Mouse (Mus musculus) thymus, postnatal 10 days (tissue): ENCODE data around the gene Gm15262.
"Not testable (repeated sequence)": the region's sequence is repeated elsewhere in the genome, so short reads cannot be mapped to it uniquely, and the experiment has no call there.

Experiments
- DNase-seq, 2 experiments: peaks; one replicate each; pipeline ENCODE4 v3.0.0; 2021; ENCODE audit warnings: low spot score in 2 of 2

Gm15262 gene

DNA sequence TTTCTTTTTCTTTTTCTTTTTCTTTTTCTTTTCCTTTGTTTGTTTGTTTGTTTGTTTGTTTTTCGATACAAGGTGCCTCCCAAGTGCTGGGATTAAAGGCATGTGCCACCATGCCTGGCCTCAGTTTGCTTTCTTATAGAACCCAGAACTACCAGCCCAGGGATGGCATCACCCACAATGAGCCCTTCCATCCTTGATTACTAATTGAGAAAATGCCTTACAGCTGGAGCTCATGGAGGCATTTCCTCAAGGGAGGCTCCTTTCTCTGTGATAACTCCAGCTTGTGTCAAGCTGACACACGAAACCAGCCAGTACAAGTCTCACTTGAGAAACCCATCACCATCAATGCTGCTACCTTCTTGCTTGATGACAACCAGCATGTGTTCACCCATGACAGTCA lies at the start of gene Gm15262:
Gm15262 (plus strand) TSS at position 301 of the 400 bp plus-strand sequence.
- DNase-seq: not testable (repeated sequence)

DNA sequence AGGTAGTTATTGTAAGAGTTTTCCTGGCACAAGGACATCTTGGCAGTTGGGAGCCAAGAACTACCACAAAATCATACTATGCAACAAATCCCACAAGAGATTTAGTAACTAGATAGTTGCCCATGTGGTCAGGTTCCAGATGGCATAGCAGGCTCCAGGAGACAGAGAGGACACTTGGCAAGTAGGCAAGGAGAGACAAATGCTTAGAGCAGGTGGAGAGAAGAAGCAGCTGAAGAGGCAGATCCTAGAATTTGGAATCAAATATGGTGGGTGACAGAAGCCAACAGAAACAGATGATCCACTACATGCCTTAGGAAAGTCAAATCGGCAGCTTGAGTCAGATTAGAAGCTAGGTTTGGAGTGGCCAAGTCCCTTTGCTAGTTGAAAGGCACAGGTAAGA lies 20.9 kb downstream of the Gm15262 start:
- no peak for DNase-seq

DNA sequence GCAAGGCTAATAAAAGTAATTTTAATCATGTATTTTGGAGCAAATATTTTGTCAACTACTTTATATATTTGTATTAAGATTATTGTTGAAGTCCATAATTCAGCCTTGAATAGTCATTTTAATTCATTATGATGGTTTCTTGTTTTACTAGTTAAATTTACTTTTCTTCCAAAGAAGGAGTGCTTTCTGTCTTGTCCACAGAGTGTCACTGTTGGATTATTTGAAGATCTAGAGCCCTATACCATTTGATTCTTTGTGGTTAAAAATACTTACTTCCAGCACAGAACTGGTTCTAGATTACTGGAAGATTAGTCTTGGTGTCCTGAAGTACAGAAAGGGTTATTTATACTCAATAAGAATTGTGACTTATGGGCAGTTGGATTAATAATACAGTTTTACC lies 29.2 kb downstream of the Gm15262 start:
- no peak for DNase-seq

DNA sequence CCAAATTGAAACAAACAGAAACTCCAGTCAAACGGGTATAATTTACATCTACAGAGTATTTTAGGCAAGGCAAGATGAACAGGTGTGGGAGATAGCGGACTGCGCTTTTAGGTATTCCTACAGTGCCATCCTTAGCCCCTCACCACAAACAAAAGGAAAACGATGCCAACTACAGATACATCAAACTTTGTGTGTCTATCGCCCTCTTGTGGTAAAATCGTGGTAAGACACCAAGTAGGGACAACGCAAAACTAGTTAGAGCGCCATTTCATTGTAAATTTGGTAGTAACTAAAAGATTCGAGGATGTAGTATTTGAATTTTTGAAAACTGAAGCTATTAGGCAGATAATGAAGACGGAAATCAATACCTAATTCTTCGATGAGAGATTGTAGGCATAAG lies 83.7 kb downstream of the Gm15262 start:
- DNase-seq: no peak

DNA sequence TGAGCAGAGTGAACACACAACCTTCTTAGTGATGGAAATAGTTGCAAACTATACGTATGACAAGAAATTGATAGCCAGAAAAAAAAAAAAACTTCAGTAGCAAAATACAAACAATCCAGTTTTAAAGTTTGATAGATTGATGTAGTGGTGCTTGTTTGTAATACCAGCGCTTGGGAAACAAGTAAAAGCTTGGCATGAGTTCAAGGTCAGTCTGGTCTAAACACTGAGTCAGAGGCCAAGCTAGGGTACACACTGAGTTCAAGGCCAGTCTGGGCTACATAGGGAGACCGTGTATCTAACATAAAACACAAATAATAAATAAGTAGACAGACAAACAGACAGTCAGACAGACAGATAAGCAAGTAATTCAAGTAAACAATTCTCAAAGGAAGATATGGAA lies 84.2 kb downstream of the Gm15262 start:
- DNase-seq: no peak

DNA sequence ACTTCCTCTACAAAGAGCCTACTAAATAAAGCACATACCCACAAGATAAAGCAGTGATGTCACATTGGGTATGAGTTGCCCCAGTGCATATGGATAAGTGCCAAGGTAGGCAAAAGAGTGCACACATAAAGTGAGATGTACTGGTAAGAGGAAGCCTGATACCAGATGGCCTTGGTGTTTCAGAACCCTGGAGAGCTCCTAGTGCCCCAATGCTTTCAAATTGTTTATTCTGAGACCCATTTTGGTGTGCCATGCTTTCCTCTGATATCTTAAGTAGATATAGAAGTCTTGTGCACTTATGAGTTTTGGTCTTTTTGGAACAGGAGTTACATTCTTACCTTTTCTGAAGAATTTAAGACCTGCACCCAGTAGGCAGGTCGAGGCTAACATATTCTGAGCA lies 88.3 kb downstream of the Gm15262 start:
- DNase-seq: no peak

DNA sequence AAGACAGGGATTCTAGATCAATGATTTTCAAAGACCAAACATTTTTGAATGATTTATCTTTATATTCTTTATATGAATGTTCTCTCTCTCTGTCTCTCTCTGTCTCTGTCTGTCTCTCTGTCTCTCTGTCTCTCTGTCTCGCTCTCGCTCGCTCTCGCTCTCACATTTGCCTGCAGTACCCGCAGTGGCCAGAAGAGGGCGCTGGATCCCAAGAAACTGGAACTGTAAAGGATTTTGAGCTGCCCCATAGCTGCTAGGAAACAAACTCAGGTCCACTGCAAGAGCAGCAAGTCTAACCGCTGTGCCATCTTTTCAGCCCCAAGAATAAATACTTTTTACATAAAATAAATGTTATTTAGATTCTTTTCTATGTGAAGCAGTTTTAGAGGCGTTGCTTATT lies 98.5 kb downstream of the Gm15262 start:
- peak in 1 of 2 experiments; percentile 6 for DNase-seq

DNA sequence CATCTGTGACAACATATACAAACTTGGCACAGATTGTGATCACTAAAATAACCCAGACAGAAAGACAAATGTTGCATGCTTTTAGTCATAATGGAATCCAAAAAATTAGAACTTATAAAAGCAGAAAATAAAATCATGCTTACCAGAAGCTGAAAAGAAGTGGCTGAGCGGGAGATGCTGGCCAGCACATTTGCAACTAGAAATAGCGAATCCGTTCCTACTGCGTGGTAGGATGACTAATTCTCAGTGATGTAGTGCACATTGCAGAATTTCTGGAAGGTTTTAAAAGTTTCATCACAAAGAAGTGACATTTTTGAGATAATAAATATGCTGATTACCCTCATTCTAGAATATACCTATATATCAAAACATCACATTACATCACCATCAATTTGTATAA lies 100.7 kb downstream of the Gm15262 start:
- no peak for DNase-seq

DNA sequence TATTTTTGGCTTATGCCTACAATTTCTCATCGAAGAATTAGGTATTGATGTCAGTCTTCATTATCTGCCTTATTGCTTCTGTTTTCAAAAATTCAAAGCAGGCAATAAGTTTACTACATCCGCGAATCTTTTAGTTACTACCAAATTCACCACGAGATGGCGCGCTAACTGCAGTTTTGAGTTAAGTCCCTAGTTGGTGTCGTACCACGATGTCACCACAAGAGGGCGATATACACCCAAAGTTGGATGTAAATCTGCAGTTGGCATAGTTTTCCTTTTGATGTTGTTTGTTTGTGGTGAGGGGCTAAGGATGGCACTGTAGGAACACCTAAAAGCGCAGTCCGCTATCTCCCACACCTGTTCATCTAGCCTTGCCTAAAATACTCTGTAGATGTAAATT lies 111.9 kb downstream of the Gm15262 start:
- peak; percentile 33 to 61 for DNase-seq

DNA sequence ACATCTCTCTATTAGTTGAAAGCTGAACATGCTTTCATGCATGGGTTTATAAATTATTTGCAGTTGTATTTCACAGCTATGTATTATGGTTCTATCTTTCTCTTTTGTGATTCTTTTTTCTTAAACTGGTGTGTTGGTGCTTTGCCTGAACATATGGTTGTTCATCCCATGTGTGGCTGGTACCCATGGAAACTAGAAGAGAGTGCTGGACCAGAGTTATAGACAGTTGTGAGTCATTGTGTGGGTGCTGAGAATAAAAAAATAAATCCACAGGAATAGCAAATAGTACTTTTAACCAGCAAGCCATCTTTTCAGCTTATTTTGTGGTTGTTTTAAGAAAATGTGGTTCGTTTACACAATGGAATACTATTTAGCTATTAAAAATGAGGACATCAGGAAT lies 123.9 kb downstream of the Gm15262 start:
- DNase-seq: no peak
